Mouse (Mus musculus): ENCODE measurements around the gene Isx.

The Isx gene

GRCm38 (mm10) chr8:74899796-74900195, 26.8 kb downstream of the Isx start:
- DNase-seq (ENCODE audit: low spot score in 2 of 2), result no peak

GRCm38 (mm10) chr8:74901765-74902164, 28.8 kb downstream of the Isx start:
- no peak for DNase-seq (ENCODE audit: low spot score in 2 of 2)

- DNase-seq (ENCODE audit: low spot score in 2 of 2), result no peak
Measured at GRCm38 (mm10) chr8:74903054-74903842, 30.3 kb downstream of the Isx start.

GRCm38 (mm10) chr8:74906333-74906732, 33.4 kb downstream of the Isx start:
- DNase-seq (ENCODE audit: low spot score in 2 of 2), result no peak

GRCm38 (mm10) chr8:74910708-74911107, 37.7 kb downstream of the Isx start:
- DNase-seq (ENCODE audit: low spot score in 2 of 2), result no peak

- DNase-seq (ENCODE audit: low spot score in 2 of 2), result no peak
Measured at GRCm38 (mm10) chr8:74920691-74921421, 47.9 kb downstream of the Isx start.

GRCm38 (mm10) chr8:74921882-74922518, 49.0 kb downstream of the Isx start:
- DNase-seq (ENCODE audit: low spot score in 2 of 2), result no peak

- no peak for DNase-seq (ENCODE audit: low spot score in 2 of 2)
Measured at GRCm38 (mm10) chr8:74927940-74928339, 55.0 kb downstream of the Isx start.

- no peak for DNase-seq (ENCODE audit: low spot score in 2 of 2)
Measured at GRCm38 (mm10) chr8:74930731-74931130, 57.8 kb downstream of the Isx start.

- DNase-seq (ENCODE audit: low spot score in 2 of 2), result no peak
Measured at GRCm38 (mm10) chr8:74935308-74935707, 62.3 kb downstream of the Isx start.

GRCm38 (mm10) chr8:74936656-74937055, 63.7 kb downstream of the Isx start:
- DNase-seq (ENCODE audit: low spot score in 2 of 2), result no peak

GRCm38 (mm10) chr8:74942056-74942455, 69.1 kb downstream of the Isx start:
- DNase-seq (ENCODE audit: low spot score in 2 of 2), result no peak
